Mouse (Mus musculus) embryo, embryonic 10 days (tissue): ENCODE results near the gene Rps3.

ENCODE experiments used
- DNase-seq: peaks from one replicate; pipeline ENCODE4 v3.0.0-alpha.2; 2015; ENCODE audit warnings: low spot score

Gene Rps3

DNA sequence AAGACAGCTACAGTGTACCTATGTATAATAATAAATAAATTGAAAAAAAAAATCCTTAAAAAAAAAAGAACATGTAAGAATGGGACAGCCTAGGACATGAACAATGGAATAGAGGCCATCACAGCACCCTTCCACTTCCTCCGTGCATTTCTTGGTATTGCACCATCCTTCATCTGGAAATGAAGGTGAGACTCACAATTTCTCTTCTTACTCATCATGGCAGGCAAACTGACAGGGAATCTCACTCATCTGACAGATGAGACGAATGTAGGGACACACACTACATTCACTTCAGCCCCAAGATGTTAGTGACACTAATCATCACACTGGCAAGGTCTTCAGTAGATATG lies 8.0 kb downstream of the Rps3 start:
- DNase-seq, result no peak

DNA sequence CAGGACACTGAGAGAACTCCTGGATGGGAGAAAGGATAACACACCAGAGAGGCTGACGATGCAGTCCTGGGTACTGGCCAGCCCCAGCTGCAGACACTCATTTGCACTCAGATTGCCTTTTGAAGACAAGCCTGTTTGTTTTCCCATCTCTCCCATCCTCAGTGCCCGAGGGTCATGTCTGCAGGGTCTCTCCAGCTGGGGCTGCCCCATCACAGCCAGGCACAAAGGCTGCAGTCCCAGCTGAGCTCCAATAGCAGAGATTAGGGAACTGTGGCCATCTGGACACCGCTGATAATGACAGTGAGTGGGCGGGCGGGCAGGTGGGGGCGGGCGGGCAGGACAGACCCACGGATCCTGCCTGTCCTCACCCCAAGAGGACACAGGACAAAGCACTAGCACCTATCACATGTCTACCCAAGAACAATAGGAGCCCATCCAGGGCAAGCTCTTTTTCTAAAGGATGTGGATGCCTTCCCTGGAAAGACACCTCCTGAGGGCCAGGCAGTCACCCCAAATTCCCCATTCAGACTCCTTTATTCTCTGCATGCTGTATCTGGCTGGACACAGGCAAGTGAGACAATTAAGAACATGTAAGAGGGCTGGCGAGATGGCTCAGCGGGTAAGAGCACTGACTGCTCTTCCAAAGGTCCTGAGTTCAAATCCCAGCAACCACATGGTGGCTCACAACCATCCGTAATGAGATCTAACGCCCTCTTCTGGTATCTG lies 8.5 kb downstream of the Rps3 start:
- peak; percentile 61 for DNase-seq

DNA sequence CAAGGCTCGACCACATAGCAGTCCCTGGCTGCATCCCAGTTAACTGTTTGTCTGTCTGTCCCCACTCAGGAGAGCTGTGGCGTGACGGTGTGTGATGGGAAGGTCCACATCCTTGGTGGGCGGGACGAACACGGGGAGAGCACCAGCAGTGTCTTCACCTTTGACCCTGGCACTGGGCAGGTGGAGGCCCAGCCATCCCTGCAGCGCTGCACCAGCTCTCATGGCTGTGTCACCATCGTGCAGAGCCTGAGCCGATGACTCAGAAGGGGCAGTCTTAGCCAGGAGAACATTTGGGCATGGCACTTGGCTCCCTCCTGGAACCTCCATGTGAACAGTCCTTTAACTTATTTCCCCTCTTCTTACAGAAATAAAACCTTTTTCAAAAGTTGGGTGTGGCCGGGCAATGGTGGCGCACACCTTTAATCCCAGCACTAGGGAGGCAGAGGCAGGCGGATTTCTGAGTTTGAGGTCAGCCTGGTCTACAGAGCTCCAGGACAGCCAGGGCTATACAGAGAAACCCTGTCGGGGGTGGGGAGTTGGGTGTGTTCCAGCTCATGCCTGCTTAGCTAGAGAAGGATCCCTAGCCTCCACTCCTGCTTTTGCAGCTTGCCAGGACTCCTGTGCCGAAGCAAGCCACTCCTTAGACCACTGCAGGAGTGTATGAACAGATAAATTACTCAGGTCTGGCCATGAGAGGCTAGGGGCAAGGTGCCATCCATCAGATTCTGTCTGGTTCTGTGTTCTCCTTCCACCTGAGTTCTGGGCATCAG lies 9.7 kb downstream of the Rps3 start:
- no peak for DNase-seq

DNA sequence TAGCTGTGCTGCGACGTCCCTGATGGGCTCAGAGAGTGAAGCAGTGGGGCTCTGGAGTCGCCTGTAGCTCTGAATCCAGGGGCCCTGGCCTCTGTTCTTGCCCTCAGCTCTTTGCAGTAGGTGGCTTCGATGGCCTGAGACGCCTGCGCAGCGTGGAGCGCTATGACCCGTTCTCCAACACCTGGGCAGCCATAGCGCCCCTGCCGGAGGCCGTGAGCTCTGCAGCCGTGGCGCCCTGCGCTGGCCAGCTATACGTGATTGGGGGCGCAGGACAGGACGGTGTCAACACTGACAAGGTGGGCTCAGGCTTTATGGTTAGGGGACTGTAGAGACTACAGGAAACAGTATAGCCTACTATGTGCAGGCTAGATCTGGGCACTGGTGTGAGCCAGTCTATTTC lies 12.0 kb downstream of the Rps3 start:
- DNase-seq, result no peak

DNA sequence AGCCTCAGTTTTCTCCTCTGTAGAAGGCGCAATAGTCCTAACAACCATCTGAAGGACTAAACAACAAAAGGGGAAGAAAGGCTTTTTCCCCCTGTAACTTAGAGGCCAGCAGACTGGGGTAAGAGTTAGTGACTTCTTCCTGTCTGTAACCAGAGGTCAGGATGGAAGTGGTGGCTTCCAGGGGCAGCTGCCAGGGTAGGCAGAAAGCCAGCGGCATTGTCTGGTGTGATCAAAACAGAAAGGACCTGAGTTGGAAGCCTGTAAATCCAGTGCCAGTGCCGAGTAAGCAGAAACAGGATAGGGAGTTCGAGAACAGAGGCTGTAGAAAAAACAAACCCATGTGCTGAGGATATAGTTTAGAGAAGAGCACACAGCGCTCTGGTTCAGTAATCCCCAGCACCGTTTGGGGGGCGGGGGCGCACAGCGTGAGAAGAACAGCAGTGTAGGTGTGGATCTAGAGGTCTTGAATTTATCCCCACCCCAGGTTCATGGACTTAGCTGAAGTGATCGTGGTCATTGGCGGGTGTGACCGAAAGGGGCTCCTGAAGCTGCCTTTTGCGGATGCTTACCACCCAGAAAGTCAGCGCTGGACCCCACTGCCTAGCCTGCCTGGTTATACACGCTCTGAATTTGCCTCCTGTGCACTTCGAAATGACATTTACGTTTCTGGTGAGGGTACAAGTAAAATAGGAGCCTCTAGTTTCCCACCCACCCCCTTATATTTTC lies 13.7 kb downstream of the Rps3 start:
- DNase-seq, result no peak

DNA sequence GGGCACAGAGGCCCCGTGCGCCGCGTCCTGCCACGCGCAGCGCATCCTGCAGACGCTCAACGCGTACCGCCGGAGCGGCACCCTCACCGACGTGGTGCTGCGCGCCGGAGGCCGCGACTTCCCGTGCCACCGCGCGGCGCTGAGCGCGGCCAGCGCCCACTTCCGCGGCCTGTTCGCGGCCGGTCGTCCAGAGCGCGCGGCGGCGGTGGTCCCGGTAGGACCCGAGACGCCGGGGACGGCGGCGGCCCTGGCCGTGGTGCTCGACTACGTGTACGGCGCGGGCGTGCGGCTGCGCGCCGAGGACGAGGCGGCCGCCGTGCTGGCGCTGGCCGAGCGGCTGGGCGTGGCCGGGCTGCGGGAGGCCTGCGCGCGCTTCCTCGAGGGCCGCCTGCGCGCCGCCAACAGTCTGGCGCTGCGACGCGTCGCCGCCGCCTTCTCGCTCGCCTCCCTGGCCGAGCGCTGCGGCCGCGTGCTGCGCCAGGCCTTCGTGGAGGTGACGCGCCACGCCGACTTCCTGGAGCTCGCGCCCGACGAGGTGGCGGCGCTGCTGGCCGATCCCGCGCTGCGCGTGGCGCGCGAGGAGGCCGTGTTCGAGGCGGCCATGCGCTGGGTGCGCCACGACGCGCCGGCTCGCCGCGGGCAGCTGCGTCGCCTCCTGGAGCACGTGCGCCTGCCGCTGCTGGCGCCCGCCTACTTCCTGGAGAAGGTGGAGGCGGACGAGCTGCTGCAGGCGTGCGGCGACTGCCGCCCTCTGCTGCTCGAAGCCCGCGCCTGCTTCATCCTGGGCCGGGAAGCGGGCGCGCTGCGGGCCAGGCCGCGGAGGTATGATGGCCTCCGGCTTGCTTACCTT lies 15.0 kb downstream of the Rps3 start:
- peak; percentile 84 for DNase-seq

DNA sequence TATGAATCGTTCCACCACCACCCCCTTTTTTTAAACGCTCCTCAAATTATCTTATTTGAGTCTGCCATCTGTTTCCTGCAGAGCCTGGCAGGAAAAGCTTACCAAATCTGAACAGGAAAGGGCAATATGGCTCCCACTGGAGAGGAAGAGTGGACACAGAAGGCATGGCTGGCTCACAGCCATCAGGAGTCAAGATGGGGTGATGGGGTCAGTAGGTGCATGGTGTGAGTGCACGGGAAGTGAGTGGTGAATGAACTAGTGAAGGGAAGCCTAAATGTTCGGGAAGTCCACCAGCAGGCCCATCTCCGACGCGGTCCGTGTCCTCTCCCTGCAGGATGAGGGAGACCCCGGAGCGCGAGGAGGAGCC lies 15.6 kb downstream of the Rps3 start:
- peak; percentile 47 for DNase-seq

DNA sequence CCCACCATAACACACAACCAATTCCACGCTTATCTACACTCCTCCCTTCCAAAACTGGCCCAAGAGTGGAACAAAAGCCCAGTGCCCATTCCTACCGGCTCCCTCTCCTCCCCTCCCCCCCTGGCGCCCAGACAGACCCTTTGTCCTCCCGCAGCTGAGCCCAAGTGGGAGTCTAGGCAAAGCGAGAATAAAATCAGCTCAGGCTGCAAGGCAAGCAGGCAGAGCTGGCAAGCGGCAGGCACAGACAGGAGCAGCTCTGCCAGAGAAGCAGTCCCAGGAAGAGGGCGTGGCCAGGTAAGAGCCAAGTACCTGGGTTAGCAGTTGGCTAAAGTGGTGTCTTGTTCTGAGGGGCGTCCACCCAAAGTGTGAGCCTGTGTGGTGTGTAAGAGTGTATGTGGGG lies 17.7 kb downstream of the Rps3 start, which contains the start of gene Klhl35:
Gene Klhl35, plus strand, starts transcription at position 194 of the 400 bp plus-strand sequence.
- DNase-seq, result no peak

DNA sequence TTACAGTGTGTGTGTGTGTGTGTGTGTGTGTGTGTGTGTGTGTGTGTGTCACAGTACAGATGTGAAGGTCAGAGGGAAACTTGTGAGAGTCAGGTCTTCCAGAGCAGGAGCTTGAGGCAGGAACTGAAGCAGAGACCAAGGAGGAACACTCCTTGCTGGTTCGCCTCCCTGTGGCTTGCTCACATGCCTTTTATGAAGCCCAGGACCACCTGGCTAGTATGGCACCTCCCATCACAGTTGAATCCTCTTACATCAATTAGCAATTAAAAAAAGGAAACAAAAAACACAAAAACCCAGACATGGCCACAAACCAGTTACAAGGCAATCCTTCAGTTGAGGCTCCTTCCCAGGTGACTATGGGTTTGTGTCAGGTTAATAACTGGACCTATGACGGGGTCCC lies 20.4 kb downstream of the Rps3 start:
- no peak for DNase-seq

DNA sequence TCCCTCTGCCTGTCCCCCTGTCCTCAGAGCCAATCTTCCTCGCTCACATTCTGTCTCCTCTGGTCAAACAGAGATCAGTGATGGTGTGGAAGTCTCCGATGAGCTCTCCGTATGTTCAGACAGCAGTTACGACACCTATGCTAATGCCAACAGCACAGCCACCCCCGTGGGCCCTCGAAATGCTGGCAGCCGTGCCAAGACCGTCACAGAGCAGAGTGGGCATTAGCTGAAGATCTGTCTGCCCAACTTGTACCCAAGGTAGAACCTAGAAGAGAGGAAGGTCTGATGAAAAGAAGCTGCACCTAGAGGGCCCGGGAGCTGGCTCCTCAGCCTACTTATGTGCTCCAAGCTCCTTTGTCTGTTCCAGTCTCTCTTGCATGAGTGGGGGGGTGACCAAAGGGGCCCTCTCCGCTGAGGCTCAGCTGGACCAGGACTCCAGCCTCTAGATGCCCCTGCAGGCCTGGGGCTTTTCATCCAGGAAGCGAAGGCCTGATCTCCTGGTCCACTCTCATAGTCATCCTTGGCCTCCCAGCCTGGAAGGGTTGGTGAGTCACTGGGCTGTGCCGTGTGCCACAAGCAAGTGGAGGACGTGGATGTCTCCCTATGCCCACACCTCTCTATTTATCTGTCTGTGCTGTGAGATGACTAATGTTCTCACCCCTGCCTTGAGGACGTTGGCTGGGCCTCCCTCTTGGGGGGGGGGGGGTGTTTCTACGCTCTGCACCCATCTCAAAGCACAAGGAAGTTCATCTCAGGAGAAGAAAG lies 23.5 kb downstream of the Rps3 start:
- no peak for DNase-seq

DNA sequence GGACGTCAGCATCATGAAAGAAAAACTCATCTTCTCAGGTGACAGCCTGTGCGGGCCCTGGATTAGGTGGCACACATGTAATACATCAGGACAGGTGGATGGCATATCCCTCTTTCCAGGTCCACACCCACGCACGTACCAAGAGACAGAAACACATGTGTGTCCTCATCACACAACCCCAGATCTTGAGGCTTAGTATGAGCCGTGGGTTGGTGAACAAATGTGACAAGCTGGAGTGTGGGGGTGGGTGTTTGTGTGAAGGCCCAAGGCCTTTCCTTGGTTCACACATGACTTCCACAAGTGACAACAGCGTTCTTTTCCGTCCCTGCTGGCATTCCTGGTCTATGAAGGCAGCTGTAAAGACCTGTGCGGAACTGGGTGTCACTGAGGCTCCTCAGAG lies 24.7 kb downstream of the Rps3 start:
- no peak for DNase-seq

DNA sequence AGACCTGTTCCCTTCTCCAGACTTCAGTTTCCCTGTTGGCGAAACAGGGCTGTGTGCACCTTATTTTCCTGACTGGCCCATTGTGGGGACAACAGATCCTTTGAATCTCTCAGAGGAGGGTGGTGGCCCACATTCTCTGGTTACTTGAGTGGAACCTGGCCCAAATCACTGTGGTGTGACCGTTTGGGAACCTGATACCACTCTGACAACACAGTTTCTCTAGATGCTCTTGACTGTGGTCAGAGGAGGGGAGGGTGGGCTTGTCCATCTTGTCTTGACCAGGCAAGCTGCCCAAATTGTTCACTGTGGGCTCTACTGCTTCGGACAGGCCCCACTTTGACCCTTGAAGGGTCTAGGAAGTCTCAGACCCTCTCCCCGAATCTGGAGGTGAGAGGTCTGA lies 29.5 kb downstream of the Rps3 start:
- no peak for DNase-seq

DNA sequence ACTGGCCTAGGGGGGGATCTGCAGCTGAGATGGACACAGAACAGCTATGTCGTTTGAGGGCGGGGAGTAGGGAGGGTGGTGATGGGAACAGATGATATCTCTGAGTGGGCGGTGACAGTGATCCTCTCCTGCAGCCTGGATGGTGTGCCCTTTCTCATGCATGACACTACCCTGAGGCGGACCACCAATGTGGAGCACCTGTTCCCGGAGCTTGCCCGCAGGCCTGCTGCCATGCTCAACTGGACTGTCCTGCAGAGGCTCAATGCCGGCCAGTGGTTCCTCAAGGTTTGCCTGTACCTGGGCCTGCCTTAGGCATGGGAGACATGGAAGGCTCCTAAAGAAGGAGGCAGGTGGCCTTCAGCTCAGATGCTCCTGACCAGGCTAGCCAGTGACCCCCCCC lies 30.7 kb downstream of the Rps3 start:
- DNase-seq, result no peak

DNA sequence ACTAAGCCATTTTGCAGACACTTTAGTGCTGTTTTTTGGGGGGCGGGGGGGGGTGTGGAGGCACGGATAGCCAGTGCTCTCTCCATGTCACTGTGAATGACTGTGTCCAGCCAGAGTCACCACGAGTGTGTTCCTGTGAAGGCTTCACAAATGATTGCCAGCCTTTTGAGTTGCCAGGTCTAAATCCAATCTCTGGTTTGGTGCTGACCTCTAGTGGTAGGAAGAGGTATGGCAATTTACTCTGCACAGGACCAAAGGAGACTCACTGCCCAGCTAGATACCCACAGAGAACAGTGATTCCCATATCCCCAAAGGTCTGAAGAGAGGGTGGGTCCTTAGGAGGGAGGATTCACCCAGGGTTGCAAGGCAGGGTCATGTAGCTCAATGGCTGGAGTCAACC lies 32.8 kb downstream of the Rps3 start:
- peak; percentile 90 for DNase-seq

DNA sequence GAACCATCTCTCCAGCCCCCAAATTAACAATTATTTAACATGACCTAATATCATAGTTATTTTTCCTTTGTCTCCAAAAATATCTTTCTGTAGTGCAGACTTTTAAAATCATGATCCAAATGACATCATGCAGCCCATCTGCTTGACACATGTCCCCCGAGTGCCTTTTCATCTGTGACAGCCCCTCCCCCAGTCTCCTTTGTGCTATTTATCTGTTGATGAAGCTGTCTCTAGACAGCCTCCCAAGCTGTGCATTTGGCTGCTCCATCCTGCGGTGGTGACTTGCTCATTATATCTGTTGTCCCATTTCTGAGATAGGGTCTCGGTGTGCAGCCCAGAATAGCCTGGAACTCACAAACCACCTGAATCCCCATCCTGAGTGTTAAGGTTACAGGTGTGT lies 33.8 kb downstream of the Rps3 start:
- no peak for DNase-seq

DNA sequence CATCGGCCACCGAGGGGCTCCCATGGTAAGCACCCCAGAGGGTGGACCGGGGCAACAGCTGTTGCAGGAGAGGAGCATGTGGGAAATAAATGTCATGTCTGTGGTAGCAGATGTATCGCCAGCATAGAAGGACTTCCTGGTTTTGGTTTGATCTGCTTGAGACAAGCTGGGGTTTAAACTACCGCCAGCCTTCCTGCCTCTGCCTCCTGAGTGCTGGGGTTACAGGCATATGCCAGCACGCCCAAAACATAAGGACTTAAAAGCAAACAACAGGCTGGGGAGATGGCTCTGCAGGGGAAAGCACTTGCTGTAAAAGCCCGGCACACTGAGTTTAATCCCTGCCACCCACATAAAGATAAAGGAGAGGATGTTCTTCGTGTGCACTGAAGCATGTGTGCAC lies 34.5 kb downstream of the Rps3 start:
- DNase-seq, result no peak

DNA sequence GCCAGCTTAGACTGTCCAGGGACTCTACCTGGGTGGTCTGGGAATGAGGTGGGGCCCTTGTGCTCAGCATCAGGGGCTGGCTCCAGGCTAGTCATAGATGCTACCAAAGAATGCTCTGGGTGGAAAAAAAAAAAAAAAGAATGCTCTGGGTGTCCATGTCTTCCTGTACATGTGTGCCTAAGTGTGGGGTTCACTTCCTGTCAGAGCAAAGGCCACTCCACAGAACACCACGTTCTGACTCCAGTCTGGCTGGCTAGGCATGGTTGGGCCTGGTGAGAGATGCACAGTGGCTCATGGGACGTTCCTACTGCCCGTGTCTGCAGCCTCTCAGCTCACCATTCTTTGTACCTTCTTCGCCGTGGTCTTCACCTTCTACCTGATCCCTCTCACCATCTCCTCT lies 34.9 kb downstream of the Rps3 start:
- no peak for DNase-seq

DNA sequence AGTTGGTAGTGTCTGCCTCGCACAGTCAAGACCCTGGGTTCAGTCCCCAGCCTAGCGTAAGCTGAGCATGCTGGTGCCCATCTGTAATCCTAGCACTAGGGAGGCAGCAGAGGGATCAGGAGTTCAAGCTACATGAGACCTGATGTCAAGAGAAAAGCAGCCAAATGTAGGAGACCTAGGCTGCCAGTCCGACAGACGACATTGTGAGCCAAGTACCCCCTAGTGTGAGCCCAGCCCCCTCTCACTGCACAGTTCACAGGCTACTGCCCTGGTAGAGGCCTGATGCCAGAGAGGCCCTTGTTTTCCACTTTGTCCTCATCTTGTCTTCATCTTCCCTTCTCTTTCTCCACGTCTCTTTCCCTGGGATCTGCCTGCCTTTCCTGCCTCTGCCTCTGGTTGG lies 36.2 kb downstream of the Rps3 start:
- DNase-seq, result no peak

DNA sequence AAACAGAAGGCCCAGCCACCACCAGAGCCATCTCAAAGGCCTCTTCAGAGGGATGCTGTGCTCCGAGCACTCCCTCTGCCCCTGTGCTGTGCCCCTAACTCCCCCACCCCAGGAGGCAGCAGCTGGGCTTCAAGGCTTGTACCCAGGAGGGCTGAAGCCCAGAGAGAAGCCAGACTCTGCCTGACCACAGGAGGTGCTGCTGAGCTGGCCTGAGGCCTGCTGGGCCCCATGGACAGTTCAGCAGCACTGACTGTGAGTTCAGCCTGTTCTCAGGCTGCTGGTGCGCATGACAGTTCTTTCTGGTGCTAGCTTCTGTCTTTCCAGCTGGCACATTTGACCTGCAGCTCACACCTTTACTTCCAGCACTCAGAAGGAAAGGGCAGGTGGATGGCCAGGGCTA lies 37.7 kb downstream of the Rps3 start:
- peak; percentile 63 for DNase-seq

DNA sequence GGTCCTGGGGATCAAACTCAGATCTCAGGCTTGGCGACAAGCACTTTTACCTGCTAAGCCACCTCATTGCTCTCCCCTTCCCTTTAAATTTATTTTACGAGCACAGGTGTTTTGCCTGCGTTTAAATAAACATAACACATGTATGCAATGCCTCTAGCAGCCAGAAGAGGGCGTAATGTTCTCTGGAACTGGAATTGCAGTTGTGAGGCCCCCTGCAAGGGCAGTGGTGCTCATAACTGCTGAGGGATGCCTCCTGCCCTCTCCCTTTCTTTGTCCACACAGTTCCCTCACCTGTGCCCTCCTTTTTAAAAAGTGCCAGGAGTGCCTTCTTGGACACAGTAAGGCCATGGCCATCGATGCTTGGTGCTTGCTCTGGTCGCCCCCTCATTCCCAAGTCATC lies 39.5 kb downstream of the Rps3 start:
- DNase-seq, result no peak

DNA sequence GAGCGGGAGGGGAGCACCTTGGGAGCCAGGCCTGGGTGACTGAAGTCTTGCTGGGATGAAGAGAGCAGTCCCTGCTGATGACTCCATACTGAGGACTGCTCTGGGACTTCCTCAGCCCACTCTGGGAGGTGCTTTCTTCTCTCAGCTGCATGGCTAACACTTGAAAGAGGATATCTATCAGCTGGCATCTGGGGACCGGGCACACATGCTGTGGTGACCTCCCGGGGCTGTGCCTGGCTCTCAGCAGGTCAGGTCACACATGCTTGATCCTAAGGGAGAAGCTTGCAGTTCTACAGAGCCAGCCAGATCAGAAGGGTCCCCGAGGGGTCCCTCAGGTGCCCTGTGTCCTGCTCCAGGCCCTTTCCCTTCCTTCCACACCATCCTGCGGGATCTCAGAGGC lies 40.4 kb downstream of the Rps3 start:
- no peak for DNase-seq
